Mouse (Mus musculus) G1E (cell line): ENCODE results near the gene Tmod2. TPM values are rescaled to one million over a fixed set of nuclear protein-coding genes. Genes with fewer than 3 reads are reported as not detected.
"Not testable (repeated sequence)": the region's sequence is repeated elsewhere in the genome, so short reads cannot be mapped to it uniquely, and the experiment has no call there.

Source experiments
- ATAC-seq: 2 replicates; pipeline ENCODE4 v1.8.0; 2016; ENCODE audit warnings: mild to moderate bottlenecking; ENCODE audit not compliant: insufficient number of reproducible peaks, poor library complexity, low FRiP score, severe bottlenecking; ENCODE audit errors: extremely low read depth
- DNase-seq: peaks from one replicate; pipeline ENCODE4 v3.0.0; 2012; ENCODE audit warnings: low spot score
- H3K27me3 ChIP-seq: 2 replicates; pipeline ENCODE4 v1.6.1; 2012; ENCODE audit warnings: mild to moderate bottlenecking, low read length, inconsistent platforms; ENCODE audit not compliant: insufficient read depth
- H3K36me3 ChIP-seq: replicated peaks from 2 replicates; pipeline ENCODE3; 2012; ENCODE audit warnings: mild to moderate bottlenecking, inconsistent platforms
- H3K4me1 ChIP-seq: 2 replicates; pipeline ENCODE4 v1.6.1; 2012; ENCODE audit warnings: low read depth, low read length, inconsistent platforms, mixed read lengths; ENCODE audit not compliant: insufficient read depth
- H3K4me3 ChIP-seq: 2 replicates; pipeline ENCODE4 v1.5.1; 2012; ENCODE audit warnings: low read depth, mild to moderate bottlenecking, inconsistent platforms, low read length, moderate library complexity, mixed read lengths
- H3K9me3 ChIP-seq: replicated peaks from 2 replicates; pipeline ENCODE4 v1.6.1; 2012; ENCODE audit warnings: inconsistent platforms
- CTCF ChIP-seq: IDR thresholded peaks from 2 replicates; pipeline ENCODE4 v1.5.1; 2012; ENCODE audit warnings: low read depth, low read length, inconsistent platforms, mixed read lengths
- GATA1 ChIP-seq: IDR thresholded peaks from 2 replicates; pipeline ENCODE4 v1.6.1; 2012; ENCODE audit warnings: borderline replicate concordance, low read length, inconsistent platforms, mixed read lengths
- GATA2 ChIP-seq: IDR thresholded peaks from 2 replicates; pipeline ENCODE4 v1.6.1; 2012; ENCODE audit warnings: low read depth, low read length, inconsistent platforms, borderline replicate concordance
- POLR2AphosphoS5 ChIP-seq: IDR thresholded peaks from 2 replicates; pipeline ENCODE4 v1.6.1; 2012; ENCODE audit warnings: low read depth, low read length, inconsistent platforms; ENCODE audit not compliant: insufficient replicate concordance
- TAL1 ChIP-seq: conservative IDR thresholded peaks from 2 replicates; pipeline ENCODE4 v1.6.1; 2012; ENCODE audit warnings: low read depth, low read length, inconsistent platforms, mixed read lengths
- polyA plus RNA-seq: library from polyadenylated mRNA; stranded (reverse); fragments of >175 nt; gene quantifications from 2 replicates; pipeline ENCODE4 v1.2.3, GENCODE M21; 2012
- total RNA-seq, 2 experiments: library from RNA; stranded (forward) in 1 of 2; stranded (reverse) in 1 of 2; fragments of 200-1000 nt in 1 of 2; fragments of >200 nt in 1 of 2; fragmentation: Nextera tagmentation in 1 of 2; gene quantifications; 2 replicates each; pipeline ENCODE4 v1.2.3; 2014 to 2017

Tmod2 gene
- total and polyA plus RNA-seq, 3 experiments, result 0.38 TPM; not detected in 2

DNA sequence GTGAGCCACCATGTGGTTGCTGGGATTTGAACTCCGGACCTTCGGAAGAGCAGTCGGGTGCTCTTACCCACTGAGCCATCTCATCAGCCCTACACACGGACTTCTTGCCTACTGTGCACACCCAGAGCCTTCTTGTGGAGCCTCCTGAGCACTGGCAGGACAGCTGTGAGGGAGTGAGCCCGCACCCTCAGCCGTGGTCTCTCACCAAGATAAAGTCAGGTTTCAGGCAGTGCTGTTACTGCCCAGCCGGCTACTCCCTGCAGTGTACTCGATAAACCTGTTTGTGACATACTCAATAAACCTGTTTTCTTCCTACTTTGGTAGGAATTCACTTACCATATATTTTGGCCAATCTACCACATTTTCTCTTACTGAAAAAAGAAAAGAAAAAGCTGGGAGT, 65.6 kb downstream of the Tmod2 start:
- no peak for ATAC-seq
- H3K9me3 ChIP-seq, result no peaks in the 10 kb centered on the region
- H3K4me3 ChIP-seq, result no peak overlapping the region
- TF ChIP-seq GATA2 (no peak), CTCF (no peak), POLR2AphosphoS5 (no peak), TAL1 (no peak), GATA1 (no peak)
- peaks cover 29% of the 10 kb centered on the region for H3K4me1 ChIP-seq
- H3K27me3 ChIP-seq, result no peaks in the 10 kb centered on the region
- H3K36me3 ChIP-seq, result peaks cover 24% of the 10 kb centered on the region
- DNase-seq, result no peak

DNA sequence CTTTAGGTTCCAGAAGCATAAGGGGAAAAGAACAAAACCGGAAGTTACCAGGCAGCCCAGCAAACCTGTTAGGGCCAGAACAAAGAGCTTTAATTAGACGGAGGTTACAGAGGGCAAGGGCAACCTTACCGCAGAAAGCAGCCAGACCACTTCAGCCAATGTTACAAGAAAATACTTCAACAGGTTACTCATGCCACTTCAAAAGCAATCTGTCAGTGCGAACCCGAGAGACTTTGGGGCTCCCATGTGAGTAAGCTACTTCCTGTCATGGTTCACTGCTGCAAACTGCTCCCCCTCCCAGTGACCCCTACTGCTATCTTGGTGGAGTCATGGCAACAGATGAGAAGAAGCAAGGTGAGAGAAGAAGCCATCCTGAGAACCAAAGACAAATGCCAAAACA, 69.6 kb downstream of the Tmod2 start:
- DNase-seq, result no peak
- Histone ChIP-seq H3K4me3 (no peak overlapping the region), H3K9me3 (no peaks in the 10 kb centered on the region), H3K27me3 (no peaks in the 10 kb centered on the region), H3K36me3 (peaks cover 26% of the 10 kb centered on the region), H3K4me1 (peaks cover 28% of the 10 kb centered on the region)
- ATAC-seq, result no peak
- no peak for TF ChIP-seq CTCF
- no peak for TF ChIP-seq TAL1
- TF ChIP-seq POLR2AphosphoS5, result no peak
- TF ChIP-seq GATA2, result no peak
- TF ChIP-seq GATA1, result no peak

GRCm38 (mm10) chr9:75536422-75536821, 74.7 kb downstream of the Tmod2 start:
- H3K4me3 ChIP-seq, result no peak overlapping the region
- ATAC-seq, result no peak
- no peaks in the 10 kb centered on the region for H3K9me3 ChIP-seq
- TF ChIP-seq GATA1 (no peak), POLR2AphosphoS5 (no peak), CTCF (no peak), GATA2 (no peak), TAL1 (no peak)
- H3K27me3 ChIP-seq, result no peaks in the 10 kb centered on the region
- H3K36me3 ChIP-seq, result peaks cover 38% of the 10 kb centered on the region
- H3K4me1 ChIP-seq, result peaks cover 17% of the 10 kb centered on the region; the same call in 1 of the 2 replicates
- DNase-seq, result no peak

GRCm38 (mm10) chr9:75534431-75534962, 76.6 kb downstream of the Tmod2 start:
- no peaks in the 10 kb centered on the region for H3K27me3 ChIP-seq
- DNase-seq (no peak), ATAC-seq (no peak)
- no peaks in the 10 kb centered on the region for H3K9me3 ChIP-seq
- peaks cover 42% of the 10 kb centered on the region for H3K36me3 ChIP-seq
- no peak for TF ChIP-seq POLR2AphosphoS5
- no peak for TF ChIP-seq GATA2
- TF ChIP-seq TAL1, result no peak
- TF ChIP-seq GATA1, result no peak
- no peak for TF ChIP-seq CTCF
- no peak overlapping the region for H3K4me3 ChIP-seq
- peaks cover 16% of the 10 kb centered on the region; the same call in 1 of the 2 replicates for H3K4me1 ChIP-seq

DNA sequence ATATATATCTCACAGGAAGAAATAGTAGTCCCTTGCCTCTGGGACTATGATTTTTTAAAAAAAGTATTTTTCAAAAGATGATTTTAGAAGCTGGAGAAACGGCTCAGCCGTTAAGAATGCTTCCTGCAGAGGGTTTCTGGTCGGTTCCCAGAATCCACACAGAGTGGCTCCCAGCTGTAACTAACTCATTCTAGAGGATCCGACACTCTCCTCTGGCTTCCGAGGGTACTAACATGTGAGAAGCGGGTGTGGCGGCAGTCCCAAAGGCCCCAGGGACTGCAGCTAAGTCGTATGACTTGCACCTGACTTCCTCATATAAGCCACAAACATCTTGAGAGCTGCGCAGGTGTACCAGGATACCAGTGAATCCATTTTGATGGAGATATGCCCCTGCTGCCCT, 78.1 kb downstream of the Tmod2 start:
- H3K9me3 ChIP-seq, H3K27me3 ChIP-seq, H3K4me3 ChIP-seq, ATAC-seq, DNase-seq: not testable (repeated sequence)
- Histone ChIP-seq H3K4me1 (peaks cover 18% of the 10 kb centered on the region; the same call in 1 of the 2 replicates), H3K36me3 (peaks cover 50% of the 10 kb centered on the region)

DNA sequence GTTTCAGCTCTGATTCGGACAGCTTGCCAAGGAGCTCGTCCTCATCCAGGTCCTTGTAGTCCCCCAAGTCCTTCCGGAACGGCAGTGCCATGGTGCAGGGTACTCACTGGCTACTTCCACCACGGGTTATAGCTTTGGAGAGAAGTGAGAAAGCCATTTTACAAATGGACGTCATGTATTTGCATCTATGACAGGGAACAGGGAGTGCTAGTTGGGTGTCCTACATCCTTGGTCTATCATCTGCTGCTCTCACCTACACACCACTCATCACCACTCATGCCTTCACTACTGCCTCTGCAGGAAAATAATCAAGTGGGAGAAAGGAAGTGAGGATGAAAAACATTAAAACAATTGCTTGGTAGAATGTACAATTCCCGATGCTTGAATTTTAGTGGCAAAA, 78.7 kb downstream of the Tmod2 start:
- no peak for DNase-seq
- Histone ChIP-seq H3K27me3 (no peaks in the 10 kb centered on the region), H3K4me1 (peaks cover 16% of the 10 kb centered on the region), H3K36me3 (peaks cover 54% of the 10 kb centered on the region), H3K9me3 (no peaks in the 10 kb centered on the region), H3K4me3 (no peak overlapping the region)
- no peak for TF ChIP-seq GATA1
- no peak for TF ChIP-seq GATA2
- no peak for TF ChIP-seq TAL1
- no peak for TF ChIP-seq POLR2AphosphoS5
- TF ChIP-seq CTCF, result no peak
- ATAC-seq, result no peak

- DNase-seq (no peak), ATAC-seq (no peak)
- Histone ChIP-seq H3K4me1 (peaks cover 15% of the 10 kb centered on the region), H3K9me3 (no peaks in the 10 kb centered on the region), H3K4me3 (no peak overlapping the region), H3K27me3 (no peaks in the 10 kb centered on the region), H3K36me3 (peaks cover 50% of the 10 kb centered on the region)
- TF ChIP-seq POLR2AphosphoS5 (no peak), CTCF (no peak), TAL1 (no peak), GATA2 (no peak), GATA1 (no peak)
Observed at GRCm38 (mm10) chr9:75529358-75529757, 81.8 kb downstream of the Tmod2 start.
